Mouse (Mus musculus) bone marrow macrophage, adult 2 months (primary cell): ENCODE results near the gene 1700001P01Rik.

ENCODE experiments used
- CTCF ChIP-seq: IDR thresholded peaks from 2 replicates; pipeline ENCODE4 v1.5.1; 2012; ENCODE audit warnings: low read depth, mild to moderate bottlenecking, low read length, moderate library complexity
- POLR2A ChIP-seq: IDR thresholded peaks from 2 replicates; pipeline ENCODE4 v1.6.1; 2012; ENCODE audit warnings: mild to moderate bottlenecking, low read depth, low read length, borderline replicate concordance

- TF ChIP-seq POLR2A, result no peak
- TF ChIP-seq CTCF, result no peak
Observed at GRCm38 (mm10) chr11:97810970-97811369, 35.3 kb upstream of the 1700001P01Rik start.
